Mouse (Mus musculus): ENCODE data around the gene Tmem236. TPM values are rescaled to one million over a fixed set of nuclear protein-coding genes. Genes with fewer than 3 reads are reported as not detected.

The Tmem236 gene
- 2.9 and 3.9 TPM in 2 replicates for polyA plus RNA-seq (2015; fragmentation: Nextera tagmentation; extraction: Ambion mirVana)

GRCm38 (mm10) chr2:14174334-14174733, at the start of gene Tmem236:
Gene Tmem236, plus strand, starts transcription at chr2:14174523.
- Histone ChIP-seq H3K27ac (no peak within 1 kb of the TSS), H3K4me2 (no peak within 1 kb of the TSS), H3K36me3 (no peaks in the 10 kb centered on the region), H3K27me3 (replicated peaks) (no peaks in the 10 kb centered on the region), H3K4me3 (replicated peaks) (no peak within 1 kb of the TSS), H3K9me3 (no peaks in the 10 kb centered on the region), H3K9ac (no peak within 1 kb of the TSS), H3K4me1 (no peaks in the 10 kb centered on the region)
- no peak for ATAC-seq (ENCODE audit: insufficient read depth, low FRiP score, low read depth)
- WGBS = 81% methylated on average over 3 of the region's 3 CpGs

- ATAC-seq (ENCODE audit: insufficient read depth, low FRiP score, low read depth) = no peak
- Histone ChIP-seq H3K4me1 (no peaks in the 10 kb centered on the region), H3K9me3 (no peaks in the 10 kb centered on the region), H3K36me3 (no peaks in the 10 kb centered on the region), H3K27ac (no peak overlapping the region), H3K4me3 (replicated peaks) (no peak overlapping the region), H3K27me3 (replicated peaks) (no peaks in the 10 kb centered on the region), H3K4me2 (no peak overlapping the region), H3K9ac (no peak overlapping the region)
- 86% methylated on average over 6 of the region's 6 CpGs for WGBS
Measured at GRCm38 (mm10) chr2:14126387-14126786, 47.9 kb upstream of the Tmem236 start.

DNA sequence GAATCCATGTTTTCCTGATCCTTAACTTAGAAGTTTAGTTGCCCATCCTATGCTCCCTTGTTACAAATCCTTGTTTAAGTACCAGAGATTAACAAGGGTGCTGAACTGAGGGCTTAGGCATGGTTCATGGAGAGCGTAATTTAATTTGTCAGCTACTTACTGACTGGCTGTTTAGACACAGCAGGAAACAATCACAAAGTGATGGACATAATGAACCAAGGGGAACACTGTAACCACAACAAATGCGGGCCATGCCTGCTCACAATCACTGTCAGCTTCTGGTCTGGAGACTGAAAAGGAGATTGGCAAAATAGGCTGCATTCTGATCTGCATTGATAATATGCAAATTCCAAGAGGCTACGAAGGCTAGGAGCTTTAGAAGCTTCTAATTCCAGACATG, 46.7 kb upstream of the Tmem236 start:
- WGBS = 71% methylated on average over 3 of the region's 3 CpGs
- no peak overlapping the region for H3K27ac ChIP-seq
- H3K27me3 ChIP-seq (replicated peaks) = no peaks in the 10 kb centered on the region
- no peak overlapping the region for H3K4me2 ChIP-seq
- H3K4me3 ChIP-seq (replicated peaks) = no peak overlapping the region
- H3K4me1 ChIP-seq = no peaks in the 10 kb centered on the region
- H3K9ac ChIP-seq = no peak overlapping the region
- H3K36me3 ChIP-seq = no peaks in the 10 kb centered on the region
- no peak for ATAC-seq (ENCODE audit: insufficient read depth, low FRiP score, low read depth)
- H3K9me3 ChIP-seq = no peaks in the 10 kb centered on the region

- no peak overlapping the region for H3K9ac ChIP-seq
- H3K27me3 ChIP-seq (replicated peaks) = no peaks in the 10 kb centered on the region
- H3K36me3 ChIP-seq = no peaks in the 10 kb centered on the region
- no peaks in the 10 kb centered on the region for H3K9me3 ChIP-seq
- H3K4me3 ChIP-seq (replicated peaks) = no peak overlapping the region
- no peak overlapping the region for H3K27ac ChIP-seq
- no peaks in the 10 kb centered on the region for H3K4me1 ChIP-seq
- ATAC-seq (ENCODE audit: insufficient read depth, low FRiP score, low read depth) = no peak
- H3K4me2 ChIP-seq = no peak overlapping the region
- 74% methylated on average over 12 of the region's 12 CpGs for WGBS
Measured at GRCm38 (mm10) chr2:14130641-14131339, 43.5 kb upstream of the Tmem236 start.

- no peak overlapping the region for H3K27ac ChIP-seq
- 83% methylated on average over 4 of the region's 4 CpGs for WGBS
- H3K36me3 ChIP-seq = no peaks in the 10 kb centered on the region
- no peak overlapping the region for H3K9ac ChIP-seq
- H3K4me1 ChIP-seq = no peaks in the 10 kb centered on the region
- no peak overlapping the region for H3K4me3 ChIP-seq (replicated peaks)
- H3K4me2 ChIP-seq = no peak overlapping the region
- ATAC-seq (ENCODE audit: insufficient read depth, low FRiP score, low read depth) = no peak
- no peaks in the 10 kb centered on the region for H3K27me3 ChIP-seq (replicated peaks)
- no peaks in the 10 kb centered on the region for H3K9me3 ChIP-seq
Measured at GRCm38 (mm10) chr2:14132468-14133326, 41.6 kb upstream of the Tmem236 start.

- Histone ChIP-seq H3K4me1 (no peaks in the 10 kb centered on the region), H3K9me3 (no peaks in the 10 kb centered on the region), H3K4me2 (no peak overlapping the region), H3K27me3 (replicated peaks) (no peaks in the 10 kb centered on the region), H3K4me3 (replicated peaks) (no peak overlapping the region), H3K9ac (no peak overlapping the region), H3K27ac (no peak overlapping the region), H3K36me3 (peaks cover 10% of the 10 kb centered on the region; the same call in 1 of the 2 replicates)
- ATAC-seq (ENCODE audit: insufficient read depth, low FRiP score, low read depth) = no peak; the same call in 1 of the 2 replicates
- 35% methylated on average over 3 of the region's 3 CpGs for WGBS
Measured at GRCm38 (mm10) chr2:14136906-14137305, 37.4 kb upstream of the Tmem236 start.

DNA sequence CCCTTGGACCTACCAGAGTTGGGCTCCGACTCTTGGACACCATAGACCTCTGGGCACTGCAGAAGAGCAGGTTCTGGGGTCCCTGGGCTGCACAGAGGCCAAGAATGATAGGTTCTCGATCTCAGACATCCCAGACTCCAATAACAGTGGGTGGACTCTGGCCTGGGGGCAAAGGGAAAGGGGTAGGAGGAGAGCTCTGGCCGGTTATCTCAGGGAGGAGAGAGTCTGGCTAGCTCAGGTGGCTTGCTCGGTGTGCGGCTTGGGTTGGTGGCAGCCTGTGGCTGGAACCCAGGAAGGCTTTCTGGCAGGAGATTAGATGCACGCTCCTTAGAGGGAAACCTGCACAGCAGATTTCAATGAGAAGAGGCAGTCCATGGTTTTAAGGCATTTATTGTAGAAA, 34.7 kb upstream of the Tmem236 start:
- WGBS = 90% methylated on average over 6 of the region's 6 CpGs
- H3K27ac ChIP-seq = no peak overlapping the region
- H3K4me2 ChIP-seq = no peak overlapping the region
- H3K4me3 ChIP-seq (replicated peaks) = no peak overlapping the region
- H3K27me3 ChIP-seq (replicated peaks) = no peaks in the 10 kb centered on the region
- no peak overlapping the region for H3K9ac ChIP-seq
- no peaks in the 10 kb centered on the region for H3K9me3 ChIP-seq
- H3K36me3 ChIP-seq = peaks cover 20% of the 10 kb centered on the region; the same call in 1 of the 2 replicates
- H3K4me1 ChIP-seq = no peaks in the 10 kb centered on the region
- no peak for ATAC-seq (ENCODE audit: insufficient read depth, low FRiP score, low read depth)

DNA sequence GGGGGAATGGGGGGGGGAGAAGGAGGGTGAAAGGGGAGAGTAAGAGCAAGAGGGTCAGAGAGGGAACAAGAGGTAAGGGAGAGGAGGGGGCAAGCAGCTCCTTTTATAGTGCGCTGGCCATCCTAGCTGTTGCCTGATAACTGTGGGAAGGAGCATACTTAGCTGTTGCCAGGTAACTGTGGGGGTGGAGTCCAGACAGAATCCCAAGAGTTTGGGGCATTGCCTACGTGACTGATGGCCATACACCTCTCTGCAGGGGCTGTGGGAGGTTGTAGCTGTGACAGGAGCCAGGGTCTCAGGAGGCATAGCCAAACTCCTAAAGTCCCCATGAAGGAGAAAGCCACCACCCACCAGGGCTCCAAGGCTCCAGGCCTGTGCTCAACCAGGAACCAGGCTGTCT, 34.3 kb upstream of the Tmem236 start:
- H3K9ac ChIP-seq = no peak overlapping the region
- no peak overlapping the region for H3K4me2 ChIP-seq
- H3K4me3 ChIP-seq (replicated peaks) = no peak overlapping the region
- H3K4me1 ChIP-seq = no peaks in the 10 kb centered on the region
- H3K27ac ChIP-seq = no peak overlapping the region
- no peak for ATAC-seq (ENCODE audit: insufficient read depth, low FRiP score, low read depth)
- 71% methylated on average over 2 of the region's 2 CpGs for WGBS
- peaks cover 20% of the 10 kb centered on the region; the same call in 1 of the 2 replicates for H3K36me3 ChIP-seq
- H3K9me3 ChIP-seq = no peaks in the 10 kb centered on the region
- no peaks in the 10 kb centered on the region for H3K27me3 ChIP-seq (replicated peaks)

DNA sequence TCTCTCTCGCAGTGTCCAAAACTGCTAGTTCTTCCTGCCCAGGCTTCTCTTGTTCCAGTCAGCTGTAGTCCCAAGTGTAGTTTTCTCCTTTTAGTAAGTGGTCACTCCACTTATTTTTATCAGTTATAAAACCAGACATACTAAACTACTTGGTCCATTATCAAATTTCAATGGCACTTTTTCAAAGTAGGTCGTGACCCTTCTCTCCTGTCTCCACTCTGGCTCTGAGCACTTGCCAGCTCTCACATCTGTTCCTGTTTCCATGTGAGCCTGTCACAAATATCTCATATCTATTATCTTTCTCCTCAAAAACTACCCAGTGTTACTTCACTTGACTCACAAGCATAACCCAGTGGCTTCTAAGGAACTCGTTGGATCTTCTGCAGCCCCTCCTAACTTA, 29.0 kb upstream of the Tmem236 start:
- Histone ChIP-seq H3K4me1 (no peaks in the 10 kb centered on the region), H3K36me3 (peaks cover 15% of the 10 kb centered on the region; the same call in 1 of the 2 replicates), H3K9me3 (no peaks in the 10 kb centered on the region), H3K4me3 (replicated peaks) (no peak overlapping the region), H3K27ac (no peak overlapping the region), H3K4me2 (no peak overlapping the region), H3K9ac (no peak overlapping the region), H3K27me3 (replicated peaks) (no peaks in the 10 kb centered on the region)
- whole genome bisulfite sequencing = 76% methylated on average over 3 of the region's 3 CpGs
- no peak for ATAC-seq (ENCODE audit: insufficient read depth, low FRiP score, low read depth)

- no peak overlapping the region for H3K27ac ChIP-seq
- H3K9ac ChIP-seq = no peak overlapping the region
- 88% methylated on average over 2 of the region's 2 CpGs for WGBS
- no peaks in the 10 kb centered on the region for H3K9me3 ChIP-seq
- H3K36me3 ChIP-seq = peaks cover 10% of the 10 kb centered on the region; the same call in 1 of the 2 replicates
- no peak overlapping the region for H3K4me3 ChIP-seq (replicated peaks)
- ATAC-seq (ENCODE audit: insufficient read depth, low FRiP score, low read depth) = no peak
- H3K4me2 ChIP-seq = no peak overlapping the region
- H3K27me3 ChIP-seq (replicated peaks) = no peaks in the 10 kb centered on the region
- H3K4me1 ChIP-seq = no peaks in the 10 kb centered on the region
Measured at GRCm38 (mm10) chr2:14146913-14147312, 27.4 kb upstream of the Tmem236 start.

- ATAC-seq (ENCODE audit: insufficient read depth, low FRiP score, low read depth) = no peak
- Histone ChIP-seq H3K4me3 (replicated peaks) (no peak overlapping the region), H3K36me3 (0 out of 2 replicates have a peak, but pooled peaks cover under 1% of the 10 kb centered on the region), H3K4me2 (no peak overlapping the region), H3K4me1 (no peaks in the 10 kb centered on the region), H3K27ac (no peak overlapping the region), H3K9ac (no peak overlapping the region), H3K27me3 (replicated peaks) (no peaks in the 10 kb centered on the region), H3K9me3 (no peaks in the 10 kb centered on the region)
- WGBS = 93% methylated on average over 2 of the region's 2 CpGs
Measured at GRCm38 (mm10) chr2:14150829-14151228, 23.5 kb upstream of the Tmem236 start.

DNA sequence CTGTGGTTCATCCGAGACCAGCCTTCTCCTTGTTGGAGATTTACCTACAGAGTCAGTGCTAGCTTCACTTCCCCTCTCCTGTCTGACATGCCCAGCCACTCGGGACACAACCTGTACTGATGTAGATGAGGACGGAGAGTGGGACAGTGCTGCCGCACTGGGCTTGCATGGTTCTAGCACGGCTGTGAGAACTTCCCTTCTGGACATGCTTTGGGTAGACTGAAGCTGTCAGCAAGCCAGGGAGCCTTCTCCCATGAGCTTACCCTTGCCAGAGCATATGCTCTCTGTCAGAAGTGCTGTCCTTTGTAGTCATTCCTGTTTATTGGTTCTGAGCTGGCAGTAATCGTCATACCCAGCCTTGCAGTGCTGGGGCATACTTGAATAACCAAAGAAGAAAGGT, 22.5 kb upstream of the Tmem236 start:
- 85% methylated on average over 6 of the region's 6 CpGs for WGBS
- Histone ChIP-seq H3K4me1 (no peaks in the 10 kb centered on the region), H3K4me3 (replicated peaks) (no peak overlapping the region), H3K9me3 (no peaks in the 10 kb centered on the region), H3K27me3 (replicated peaks) (no peaks in the 10 kb centered on the region), H3K36me3 (0 out of 2 replicates have a peak, but pooled peaks cover 3% of the 10 kb centered on the region), H3K27ac (no peak overlapping the region), H3K9ac (no peak overlapping the region), H3K4me2 (no peak overlapping the region)
- ATAC-seq (ENCODE audit: insufficient read depth, low FRiP score, low read depth) = no peak

Data from stomach, embryonic 15.5 days (tissue).